Mouse (Mus musculus) spleen, adult 2 months (tissue): ENCODE results near the gene Chkb.

ENCODE experiments used
- CTCF ChIP-seq: fragments of 200-500 bp; IDR thresholded peaks from 2 replicates; pipeline ENCODE4 v1.5.1; 2011; ENCODE audit warnings: mild to moderate bottlenecking, inconsistent platforms; ENCODE audit not compliant: insufficient read depth, insufficient read length, insufficient replicate concordance; ENCODE audit errors: extremely low read depth
- POLR2A ChIP-seq: fragments of 200-500 bp; IDR thresholded peaks from 2 replicates; pipeline ENCODE4 v1.6.1; 2011; ENCODE audit warnings: low read depth, low read length, inconsistent platforms

- TF ChIP-seq CTCF: no peak
- no peak for TF ChIP-seq POLR2A
Measured at GRCm38 (mm10) chr15:89478622-89479021, 48.9 kb upstream of the Chkb start.
